Mouse (Mus musculus) 3T3-L1 (cell line): Measurements from ENCODE around the gene Srl.
"Not testable (repeated sequence)": the region's sequence is repeated elsewhere in the genome, so short reads cannot be mapped to it uniquely, and the experiment has no call there.

Experiments
- DNase-seq: peaks from one replicate; pipeline ENCODE4 v3.0.0-alpha.2; 2015; ENCODE audit warnings: low read depth, low spot score

The Srl gene

DNA sequence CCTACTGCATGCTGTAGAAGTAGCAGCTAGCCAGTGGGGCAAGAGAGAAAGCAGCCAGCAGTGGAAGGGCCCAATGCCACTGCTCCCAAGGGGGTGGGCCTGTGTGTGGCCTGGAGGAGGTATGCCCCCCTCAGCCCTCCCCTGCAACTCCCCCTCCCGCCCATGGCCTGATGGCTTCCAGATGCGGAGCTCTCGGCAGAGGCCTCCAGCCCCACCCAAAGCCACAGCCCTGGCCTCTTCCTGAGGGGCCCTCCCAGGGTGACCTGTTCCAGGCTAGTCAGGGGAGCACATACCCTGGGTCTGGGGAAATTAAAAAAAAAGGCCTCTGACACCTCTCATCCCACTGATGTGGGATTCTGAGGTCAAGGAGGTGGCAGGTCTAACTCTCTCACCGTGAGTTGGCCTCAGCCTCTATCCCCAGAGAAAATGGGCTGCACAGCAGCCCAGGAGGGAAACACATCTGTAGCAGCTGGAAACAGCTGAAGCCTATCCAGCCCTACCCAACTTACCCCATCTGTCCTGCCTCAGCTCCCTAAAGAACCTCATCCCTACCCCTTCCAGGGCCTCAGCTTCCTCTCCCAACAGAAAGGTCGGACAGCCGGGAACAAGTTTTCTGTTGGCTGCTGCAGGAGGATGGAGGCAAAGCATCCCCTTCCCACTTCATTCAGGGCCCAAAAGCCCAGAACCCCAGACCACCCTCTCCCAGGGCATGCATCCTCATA, 11.4 kb upstream of the Srl start:
- DNase-seq: peak; percentile 87

DNA sequence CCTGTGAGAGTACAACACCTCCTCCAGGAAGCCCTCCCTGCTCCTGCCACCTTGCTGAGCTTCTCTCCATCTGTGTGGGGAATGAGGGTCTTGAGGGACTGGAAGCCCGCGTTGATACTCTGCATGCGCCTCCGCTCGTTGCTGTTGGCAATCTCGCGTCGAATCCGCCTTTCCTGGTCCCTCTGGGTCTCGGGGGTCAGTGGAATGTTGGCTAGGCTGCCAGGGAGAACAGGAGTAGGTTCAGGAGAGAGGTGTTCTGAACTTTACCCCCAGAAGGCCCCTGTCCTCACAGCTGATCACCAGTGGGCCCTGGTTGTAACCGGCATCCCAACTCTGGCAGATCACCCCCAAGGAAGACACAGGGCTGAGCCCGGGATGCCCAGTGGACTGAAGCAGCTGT, 10.3 kb upstream of the Srl start:
- no peak for DNase-seq

- DNase-seq: peak; percentile 83
These were observed 9.4 kb upstream of the Srl start for GRCm38 (mm10) chr16:4551056-4551455.

DNA sequence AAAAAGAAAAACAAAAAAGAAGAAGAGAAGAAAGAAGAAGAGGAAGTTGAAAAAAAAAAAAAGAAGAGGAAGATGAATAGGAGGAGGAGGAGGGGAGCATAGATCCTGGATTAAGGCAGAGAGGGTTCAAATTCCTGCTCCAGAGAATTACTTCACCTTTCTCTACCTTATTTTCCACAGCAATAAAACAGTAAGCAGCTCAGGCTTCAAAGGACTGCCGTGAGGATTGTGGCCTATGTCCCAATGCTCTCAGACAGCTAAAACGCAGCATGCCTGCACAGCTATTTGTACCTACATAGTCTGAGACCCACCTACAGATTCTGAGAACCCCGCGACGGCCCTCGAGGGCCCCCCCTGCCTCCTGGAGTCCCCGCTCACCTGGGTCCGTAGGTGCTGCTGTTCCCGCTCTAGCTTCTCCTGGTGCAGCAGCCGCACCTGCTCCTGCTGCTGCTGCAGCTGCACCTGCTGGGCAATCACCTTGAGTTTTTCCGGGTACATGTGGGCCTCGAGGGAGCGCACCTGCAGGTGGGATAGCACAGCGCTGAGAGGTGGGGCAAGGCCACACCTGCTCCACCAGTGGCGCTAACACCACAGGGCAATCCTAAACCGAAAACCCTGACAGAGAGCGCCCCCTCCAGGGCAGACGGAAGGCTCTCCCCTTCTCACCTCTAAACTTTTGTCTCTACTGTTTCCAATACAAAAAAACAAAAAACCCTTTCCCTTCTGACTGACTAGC, 7.5 kb upstream of the Srl start:
- no peak for DNase-seq

- DNase-seq: peak; percentile 59
These were observed 6.0 kb upstream of the Srl start for GRCm38 (mm10) chr16:4547611-4548010.

DNA sequence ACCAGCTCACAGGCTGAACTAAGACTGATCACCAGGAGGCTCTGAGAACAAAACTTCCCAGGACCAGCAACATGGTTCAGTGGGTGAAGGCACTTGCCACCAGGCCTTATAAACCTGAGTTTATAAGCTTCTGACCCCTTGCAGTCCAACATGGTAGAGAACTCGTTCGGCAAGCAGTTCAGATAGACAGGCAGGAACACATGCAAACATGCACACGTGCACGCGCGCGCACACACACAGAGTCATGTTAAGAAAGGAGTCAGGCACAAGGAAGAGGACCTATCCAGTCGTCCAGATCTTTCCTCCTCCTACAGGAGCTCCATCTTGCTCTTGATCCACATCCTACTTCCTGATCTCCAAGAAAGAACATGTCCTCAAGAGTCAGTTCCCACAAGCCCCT, 5.2 kb upstream of the Srl start:
- DNase-seq: no peak

- DNase-seq: no peak
These were observed 3.2 kb upstream of the Srl start for GRCm38 (mm10) chr16:4544845-4545244.

DNA sequence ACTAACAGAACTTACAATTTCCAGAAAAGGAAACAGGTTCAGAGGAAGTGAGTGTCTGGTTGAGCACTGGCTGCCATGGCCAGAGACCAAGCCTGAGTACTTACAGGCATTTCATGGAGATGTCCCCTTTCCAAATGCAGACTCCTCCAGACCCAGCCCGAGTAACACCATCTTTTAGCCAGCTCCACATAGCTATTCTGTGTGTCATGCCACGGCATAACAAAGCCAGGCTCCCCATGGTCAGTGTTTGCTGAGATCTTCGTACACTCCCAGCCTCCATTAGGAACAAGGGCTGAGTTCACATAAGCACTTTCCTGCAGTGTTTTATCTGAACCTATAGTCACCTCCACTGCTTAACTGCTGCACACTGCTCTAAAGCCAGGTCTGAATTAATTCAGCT, 1.6 kb upstream of the Srl start:
- peak; percentile 56 for DNase-seq

DNA sequence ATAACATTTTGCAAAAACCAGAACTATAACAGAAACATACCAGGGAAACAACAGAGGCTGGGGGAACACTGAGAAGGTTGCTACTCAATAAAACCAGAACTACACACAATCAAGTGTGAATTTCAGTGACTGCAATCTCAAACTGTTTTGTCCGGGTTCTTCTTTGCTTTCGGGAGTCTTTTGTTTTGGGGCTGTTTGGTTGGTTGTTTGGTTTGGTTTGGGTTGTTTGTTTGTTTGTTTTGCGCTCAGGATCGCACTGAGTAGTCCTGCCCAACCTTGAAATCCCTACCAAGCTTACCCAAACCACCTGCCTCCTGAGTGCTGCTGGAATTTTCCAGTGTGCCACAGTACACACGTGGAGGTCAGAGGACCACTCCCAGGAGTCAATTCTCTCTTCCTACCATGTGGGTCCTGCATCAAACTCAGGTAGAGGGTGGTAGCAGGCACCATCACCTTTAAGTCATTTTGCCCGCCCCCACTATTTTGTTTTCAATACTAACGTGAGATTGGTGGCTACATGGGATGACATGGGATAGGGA, 689 bp upstream of the Srl start:
- DNase-seq: no peak

- DNase-seq: no peak
These were observed 583 bp downstream of the Srl start for GRCm38 (mm10) chr16:4541033-4541432.

DNA sequence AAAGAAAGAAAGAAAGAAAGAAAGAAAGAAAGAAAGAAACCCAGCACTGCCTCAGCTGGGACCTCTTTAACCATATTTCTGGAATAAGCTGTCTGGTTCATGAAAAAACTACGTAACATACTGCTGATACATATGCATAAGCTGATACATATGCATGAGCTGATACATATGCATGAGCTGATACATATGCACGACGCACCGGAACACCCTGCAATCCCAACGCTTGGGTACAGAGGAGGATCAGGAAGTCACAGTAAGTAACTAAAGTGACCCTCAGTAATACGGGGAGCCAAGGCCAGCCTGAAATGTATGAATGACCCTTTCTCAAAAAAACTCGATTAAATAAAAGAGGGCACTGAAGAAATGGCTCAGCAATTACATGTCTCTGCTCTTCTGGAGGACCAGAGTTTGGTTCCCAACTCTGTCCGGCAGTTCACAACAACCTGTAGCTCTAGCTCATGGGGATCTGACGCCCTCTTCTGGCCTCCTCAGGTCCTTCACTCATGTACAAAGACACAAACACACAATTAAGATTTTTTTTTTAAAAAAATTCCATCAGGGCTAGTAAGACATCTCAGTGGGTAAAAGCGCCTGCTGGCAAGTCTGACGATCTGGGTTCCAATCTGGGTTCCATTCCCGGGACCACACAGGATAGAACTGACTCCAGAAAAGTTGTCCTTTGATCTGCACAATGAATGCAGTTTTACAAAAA, 1.4 kb downstream of the Srl start:
- DNase-seq: peak; percentile 22

DNA sequence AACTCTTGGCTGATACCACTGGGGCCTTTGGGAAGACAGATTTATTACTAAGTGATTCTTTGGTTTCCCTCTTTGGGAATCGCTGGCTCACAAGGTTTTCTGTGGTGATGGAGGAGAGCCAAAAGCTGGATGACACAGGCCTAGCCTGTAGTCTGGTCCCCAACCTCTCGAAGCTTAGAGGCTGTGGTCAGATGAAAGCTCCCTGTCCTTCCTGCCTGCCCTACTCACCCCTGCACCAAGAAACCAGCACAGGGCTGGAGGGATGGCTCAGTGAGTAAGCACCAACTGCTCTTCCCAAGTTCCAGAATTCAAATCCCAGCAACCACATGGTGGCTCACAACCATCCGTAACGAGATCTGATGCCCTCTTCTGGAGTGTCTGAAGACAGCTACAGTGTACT, 2.1 kb downstream of the Srl start:
- DNase-seq: peak; percentile 64

DNA sequence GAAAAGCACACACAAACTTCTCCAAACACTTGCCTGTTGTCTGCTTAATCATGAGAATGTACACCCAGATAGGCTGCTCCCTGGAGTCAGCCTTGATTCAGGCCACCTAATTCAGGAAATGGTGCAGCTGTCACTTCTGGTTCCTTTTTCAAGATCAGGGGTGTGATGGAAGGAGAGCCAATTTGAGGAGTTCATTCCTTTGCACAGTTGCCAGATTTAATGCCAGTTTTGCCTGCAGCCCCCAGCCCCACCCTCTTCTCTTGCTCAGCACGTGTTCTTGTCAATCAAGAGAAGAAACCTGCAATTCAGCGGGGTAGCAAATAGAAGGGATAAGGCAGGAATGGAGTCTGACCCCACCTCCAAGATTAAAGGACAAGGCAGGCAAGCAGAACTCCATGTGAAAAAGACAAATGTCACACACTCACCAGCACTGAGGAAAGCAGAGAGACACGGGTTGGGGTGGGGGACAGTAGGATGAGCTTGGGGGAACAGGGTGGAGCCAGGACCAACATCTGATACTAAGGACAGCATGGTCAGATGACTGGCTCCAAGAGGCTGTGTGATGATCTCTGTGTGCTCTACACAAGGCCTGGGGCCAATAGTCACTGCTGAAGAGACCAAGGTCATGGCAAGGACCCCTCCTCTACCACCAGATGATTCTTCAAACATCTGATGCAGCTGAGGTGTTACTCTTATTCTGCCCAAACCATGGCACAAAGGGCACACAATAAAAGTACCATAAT, 3.8 kb downstream of the Srl start:
- DNase-seq: no peak

GRCm38 (mm10) chr16:4527373-4527772, 14.2 kb downstream of the Srl start:
- not testable (repeated sequence) for DNase-seq

DNA sequence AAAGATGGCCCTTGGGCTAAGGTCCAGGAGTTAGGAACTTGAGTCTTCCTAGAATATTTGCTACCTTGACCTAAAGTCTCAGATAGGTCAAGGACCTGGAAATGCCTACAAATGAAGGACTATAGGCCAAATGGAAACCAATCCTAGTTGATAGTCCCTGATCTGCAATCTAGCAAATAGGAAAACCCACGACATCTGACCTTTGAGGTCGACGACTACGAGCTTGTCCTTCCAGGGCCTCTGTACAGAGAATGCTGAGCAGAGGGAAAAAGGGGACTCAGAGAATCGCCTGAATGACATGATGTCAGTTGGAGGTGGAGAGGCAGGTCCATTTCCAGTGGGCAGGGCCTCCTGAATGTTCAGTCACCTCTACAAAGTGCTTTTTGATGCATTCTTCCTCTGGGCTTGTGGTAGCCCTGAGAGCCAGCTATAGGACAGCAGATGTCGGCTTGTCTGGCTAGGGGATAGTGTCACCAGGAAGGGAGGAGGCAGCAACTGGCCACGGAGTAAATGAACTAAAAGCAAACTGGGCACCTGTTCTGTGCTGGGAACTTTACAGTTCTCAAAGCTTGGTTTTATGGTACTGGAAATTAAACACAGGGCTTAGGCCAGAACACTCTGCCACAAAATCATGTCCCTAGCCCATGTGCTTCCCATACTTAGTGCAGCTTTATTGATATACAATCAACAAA, 18.2 kb downstream of the Srl start:
- DNase-seq: no peak

- DNase-seq: no peak
These were observed 18.7 kb downstream of the Srl start for GRCm38 (mm10) chr16:4522879-4523278.

GRCm38 (mm10) chr16:4521735-4522530, 19.7 kb downstream of the Srl start:
- no peak for DNase-seq

DNA sequence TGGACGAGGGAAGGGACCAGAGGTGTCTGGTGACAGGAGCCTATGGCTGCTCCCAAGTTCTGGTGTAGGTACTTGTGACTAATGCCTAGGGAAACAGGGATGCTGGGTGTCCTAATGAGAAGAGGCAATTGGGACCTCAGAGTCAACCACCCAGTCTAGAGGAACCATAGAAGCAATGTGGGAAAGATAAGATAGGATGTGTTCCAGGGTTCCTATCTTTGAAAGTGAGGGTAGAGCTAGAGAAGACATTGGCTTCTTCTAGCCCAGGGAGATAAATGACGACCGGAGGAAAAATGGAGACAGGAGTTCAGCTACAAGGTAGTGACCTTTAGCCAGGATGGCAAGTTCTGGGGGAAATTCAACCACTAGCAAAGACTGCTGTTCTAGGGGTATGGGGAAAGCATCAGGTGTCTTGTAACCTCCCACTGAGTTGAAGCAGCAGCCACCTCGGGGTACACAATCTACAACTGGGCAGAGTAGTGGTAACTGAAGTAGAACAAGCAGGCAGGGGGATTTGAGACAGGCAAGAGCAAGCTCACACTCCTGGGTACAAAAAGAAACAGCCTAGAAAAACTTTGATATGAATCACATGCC, 20.4 kb downstream of the Srl start:
- no peak for DNase-seq

DNA sequence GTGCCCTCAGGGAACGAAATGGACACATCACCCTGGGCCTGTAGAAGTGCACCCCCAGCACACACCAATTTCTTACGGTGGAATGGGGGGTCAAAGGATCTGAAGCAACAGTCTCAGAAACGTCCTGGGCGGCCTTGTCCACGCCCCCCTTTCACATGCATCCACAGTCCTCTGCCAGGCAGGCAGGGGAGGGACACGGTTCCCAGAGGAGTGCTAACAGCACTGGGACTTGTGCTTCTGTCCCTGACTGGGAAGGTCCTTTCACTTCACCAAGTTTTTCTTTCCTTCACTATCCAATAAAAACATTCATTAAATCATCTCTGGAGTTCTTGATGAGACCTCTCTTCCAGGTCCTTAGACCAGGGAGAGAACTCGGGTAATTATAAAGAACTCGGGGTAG, 20.9 kb downstream of the Srl start:
- DNase-seq: no peak

- no peak for DNase-seq
These were observed 21.8 kb downstream of the Srl start for GRCm38 (mm10) chr16:4519825-4520224.
